Mouse (Mus musculus) bone marrow, adult 2 months (tissue): ENCODE measurements around the gene Sbno2. TPM values are rescaled to one million over a fixed set of nuclear protein-coding genes. Genes with fewer than 3 reads are reported as not detected.

Experiments used
- H3K27ac ChIP-seq: fragments of 200-500 bp; 2 replicates; pipeline ENCODE4 v1.5.1; 2012; ENCODE audit warnings: low read depth, mild to moderate bottlenecking, control low read depth, inconsistent platforms, low read length; ENCODE audit not compliant: control insufficient read depth, poor library complexity, insufficient read depth
- H3K4me1 ChIP-seq: fragments of 200-500 bp; 2 replicates; pipeline ENCODE4 v1.6.1; 2011; ENCODE audit warnings: low read length; ENCODE audit not compliant: control insufficient read depth, insufficient read depth
- H3K4me3 ChIP-seq: fragments of 200-500 bp; replicated peaks from 2 replicates; pipeline ENCODE3; 2011; ENCODE audit warnings: mild to moderate bottlenecking, low read depth, low read length, control low read depth; ENCODE audit not compliant: control insufficient read depth
- CTCF ChIP-seq: fragments of 200-500 bp; IDR thresholded peaks from 2 replicates; pipeline ENCODE4 v1.5.1; 2011; ENCODE audit warnings: low read length, control low read depth; ENCODE audit not compliant: control insufficient read depth, insufficient read depth
- POLR2A ChIP-seq: fragments of 200-500 bp; IDR thresholded peaks from 2 replicates; pipeline ENCODE4 v1.6.1; 2011; ENCODE audit warnings: low read depth, mild to moderate bottlenecking, control low read depth, low read length, borderline replicate concordance; ENCODE audit not compliant: control insufficient read depth
- WGBS: fragments of 180-500 bp; shearing (Covaris S2); methylation state at CpG from one replicate; pipeline ENCODE4 v1.1.7; 2018; 5-methylcytosine and 5-hydroxymethylcytosine counted together
- polyA plus RNA-seq: library from polyadenylated mRNA; stranded (reverse); fragments of >200 nt; gene quantifications from 2 replicates; pipeline ENCODE4 v1.2.4, GENCODE M21; 2011; ENCODE audit warnings: low replicate concordance; ENCODE audit not compliant: missing spikeins, insufficient read depth, insufficient read length

Sbno2 gene
- polyA plus RNA-seq, 1 experiment = 83.8 TPM

GRCm38 (mm10) chr10:80144864-80145838 lies 39.8 kb upstream of the Sbno2 start:
- H3K4me1 ChIP-seq = peaks cover 4% of the 10 kb centered on the region; the same call in 1 of the 2 replicates
- peak overlapping the region; percentile 50 for H3K27ac ChIP-seq
- WGBS = 73% methylated on average over 20 of the region's 20 CpGs
- TF ChIP-seq POLR2A = 0 out of 2 replicates have a peak, but pooled peaks have one; percentile 27
- TF ChIP-seq CTCF = peak; percentile 96
- H3K4me3 ChIP-seq = no peak overlapping the region

GRCm38 (mm10) chr10:80144159-80144558 lies 38.8 kb upstream of the Sbno2 start:
- WGBS = 93% methylated on average over 12 of the region's 12 CpGs
- H3K4me3 ChIP-seq = no peak overlapping the region
- H3K27ac ChIP-seq = no peak overlapping the region
- peaks cover 4% of the 10 kb centered on the region; the same call in 1 of the 2 replicates for H3K4me1 ChIP-seq
- TF ChIP-seq CTCF = no peak
- TF ChIP-seq POLR2A = no peak

- peaks cover 5% of the 10 kb centered on the region; the same call in 1 of the 2 replicates for H3K4me1 ChIP-seq
- WGBS = 94% methylated on average over 7 of the region's 7 CpGs
- no peak for TF ChIP-seq POLR2A
- no peak for TF ChIP-seq CTCF
- peak overlapping the region; percentile 0 for H3K4me3 ChIP-seq
- H3K27ac ChIP-seq = no peak overlapping the region
Measured at GRCm38 (mm10) chr10:80143664-80144063, 38.3 kb upstream of the Sbno2 start.

GRCm38 (mm10) chr10:80142530-80142925 lies 37.2 kb upstream of the Sbno2 start:
- TF ChIP-seq CTCF (no peak), POLR2A (no peak)
- Histone ChIP-seq H3K27ac (peak overlapping the region; percentile 90), H3K4me3 (peak overlapping the region; percentile 77), H3K4me1 (peaks cover 9% of the 10 kb centered on the region; the same call in 1 of the 2 replicates)
- WGBS = under 1% methylated on average over 15 of the region's 15 CpGs

GRCm38 (mm10) chr10:80141786-80142529 lies 36.6 kb upstream of the Sbno2 start:
- Histone ChIP-seq H3K4me1 (peaks cover 9% of the 10 kb centered on the region; the same call in 1 of the 2 replicates), H3K4me3 (peak overlapping the region; percentile 77), H3K27ac (peak overlapping the region; percentile 90)
- under 1% methylated on average over 43 of the region's 43 CpGs for WGBS
- TF ChIP-seq POLR2A = peak; percentile 81; the same call in 1 of the 2 replicates
- TF ChIP-seq CTCF = peak; percentile 1; the same call in 1 of the 2 replicates

- TF ChIP-seq CTCF (peak; percentile 83), POLR2A (peak; percentile 48; the same call in 1 of the 2 replicates)
- WGBS = under 1% methylated on average over 29 of the region's 29 CpGs
- Histone ChIP-seq H3K4me3 (peak overlapping the region; percentile 47), H3K4me1 (peaks cover 6% of the 10 kb centered on the region; the same call in 1 of the 2 replicates), H3K27ac (peak overlapping the region; percentile 43)
Measured at GRCm38 (mm10) chr10:80141243-80141642, 35.9 kb upstream of the Sbno2 start.

- Histone ChIP-seq H3K4me3 (peak within 1 kb of the TSS; percentile 47), H3K27ac (peak within 1 kb of the TSS; percentile 43), H3K4me1 (peaks cover 5% of the 10 kb centered on the region; the same call in 1 of the 2 replicates)
- 84% methylated on average over 10 of the region's 10 CpGs for WGBS
- TF ChIP-seq POLR2A (no peak), CTCF (no peak)
Measured at GRCm38 (mm10) chr10:80140666-80141035, 35.3 kb upstream of the Sbno2 start, which contains the start of gene Cbarp. Gene Cbarp (minus strand): TSS chr10:80140835.

GRCm38 (mm10) chr10:80139975-80140665 lies 34.7 kb upstream of the Sbno2 start:
- no peak for TF ChIP-seq POLR2A
- no peak for TF ChIP-seq CTCF
- WGBS = 78% methylated on average over 11 of the region's 11 CpGs
- Histone ChIP-seq H3K27ac (no peak overlapping the region), H3K4me1 (peaks cover 5% of the 10 kb centered on the region; the same call in 1 of the 2 replicates), H3K4me3 (no peak overlapping the region)
